Mouse (Mus musculus) myocyte (in vitro differentiated cells): ENCODE measurements around the gene Fgd4.

Experiments
- CEBPB ChIP-seq: IDR thresholded peaks from 2 replicates; pipeline ENCODE4 v1.6.1; 2011; ENCODE audit warnings: mild to moderate bottlenecking, moderate library complexity; ENCODE audit not compliant: poor library complexity, insufficient read depth, severe bottlenecking
- E2F4 ChIP-seq: IDR thresholded peaks from one replicate; pipeline ENCODE4 v1.6.1; 2011; ENCODE audit warnings: mild to moderate bottlenecking, control low read depth, moderate library complexity; ENCODE audit not compliant: insufficient read depth
- MAX ChIP-seq: IDR thresholded peaks from one replicate; pipeline ENCODE4 v1.6.1; 2011; ENCODE audit warnings: low read depth, mild to moderate bottlenecking, control low read depth
- MYOD1 ChIP-seq, 3 experiments: IDR thresholded peaks; one replicate each; pipeline ENCODE4 v1.6.1; 2011; ENCODE audit warnings: control low read depth in 2 of 3, low read depth in 2 of 3, mild to moderate bottlenecking in 2 of 3, moderate library complexity in 1 of 3; ENCODE audit not compliant: insufficient read length in 2 of 3, control insufficient read depth in 1 of 3
- MYOG ChIP-seq, 3 experiments: IDR thresholded peaks; one replicate each; pipeline ENCODE4 v1.6.1; 2011; ENCODE audit warnings: control low read depth in 2 of 3, low read depth in 2 of 3, mild to moderate bottlenecking in 2 of 3; ENCODE audit not compliant: insufficient read length in 2 of 3, control insufficient read depth in 1 of 3, insufficient read depth in 1 of 3
- POLR2A ChIP-seq: IDR thresholded peaks from one replicate; pipeline ENCODE4 v1.6.1; 2011; ENCODE audit warnings: low read depth, mild to moderate bottlenecking, control low read depth, moderate library complexity; ENCODE audit not compliant: insufficient read length
- POLR2AphosphoS2 ChIP-seq: IDR thresholded peaks from one replicate; pipeline ENCODE4 v1.6.1; 2011; ENCODE audit warnings: low read depth, control low read depth; ENCODE audit not compliant: insufficient read length
- REST ChIP-seq: IDR thresholded peaks from one replicate; pipeline ENCODE4 v1.6.1; 2011; ENCODE audit warnings: mild to moderate bottlenecking, control low read depth, moderate library complexity; ENCODE audit not compliant: insufficient read depth, insufficient read length
- SRF ChIP-seq: IDR thresholded peaks from one replicate; pipeline ENCODE4 v1.6.1; 2011; ENCODE audit warnings: low read depth; ENCODE audit not compliant: control insufficient read depth, insufficient read length
- TCF12 ChIP-seq: IDR thresholded peaks from one replicate; pipeline ENCODE4 v1.6.1; 2011; ENCODE audit warnings: mild to moderate bottlenecking, control low read depth; ENCODE audit not compliant: poor library complexity, insufficient read depth, severe bottlenecking
- TCF3 ChIP-seq: IDR thresholded peaks from one replicate; pipeline ENCODE4 v1.6.1; 2011; ENCODE audit warnings: low read depth, control low read depth; ENCODE audit not compliant: insufficient read length
- USF1 ChIP-seq: IDR thresholded peaks from one replicate; pipeline ENCODE4 v1.6.1; 2011; ENCODE audit warnings: low read depth, mild to moderate bottlenecking, control low read depth, moderate library complexity

DNA sequence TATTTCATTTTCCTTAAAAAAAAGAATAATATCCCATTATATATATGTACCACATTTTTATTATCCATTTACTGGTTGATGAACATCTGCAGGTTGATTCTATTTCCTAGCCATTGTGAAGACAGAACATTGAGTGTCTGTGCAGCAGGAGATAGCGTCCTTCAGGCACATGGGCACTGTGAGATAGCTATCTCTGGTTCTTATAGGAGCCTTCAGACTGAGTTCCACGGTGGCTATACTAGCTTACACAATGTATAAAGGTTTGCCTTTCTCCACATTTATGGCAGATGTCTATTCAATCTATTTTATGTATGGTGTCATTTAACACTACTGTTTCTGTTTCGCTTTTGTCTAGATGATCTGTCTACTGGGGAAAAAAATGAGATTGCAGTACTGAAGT, 98.9 kb downstream of the Fgd4 start:
- no peak for TF ChIP-seq POLR2A
- TF ChIP-seq POLR2AphosphoS2, result no peak
- TF ChIP-seq TCF3, result no peak
- no peak for TF ChIP-seq USF1
- no peak for TF ChIP-seq MYOD1 (IDR thresholded peaks at IDR 0.05; ENCODE audit: control insufficient read depth in 1 of 3, insufficient read length in 2 of 3, low read depth in 2 of 3)
- no peak for TF ChIP-seq REST
- TF ChIP-seq MYOG (IDR thresholded peaks at IDR 0.05; ENCODE audit: control insufficient read depth in 1 of 3, insufficient read depth in 1 of 3, insufficient read length in 2 of 3, low read depth in 2 of 3), result no peak
- TF ChIP-seq TCF12, result no peak
- TF ChIP-seq E2F4, result no peak
- no peak for TF ChIP-seq MAX
- TF ChIP-seq CEBPB, result no peak
- no peak for TF ChIP-seq SRF
